ENCODE assay signal across 13 mouse cellular contexts in genomic region chr10:62505224-62505983, GRCm38 (mm10). TPM values are rescaled to one million over a fixed set of nuclear protein-coding genes. Genes with fewer than 3 reads are reported as not detected.
A peak's percentile ranks its signal among the peaks of the same experiment; 100 is the strongest.
DNase-seq lines count a peak whose midpoint lies in the region; ATAC-seq and TF ChIP-seq lines count a peak whose summit lies in the region.
"Had no signal": no experiment of that assay in that cellular context is flagged by ENCODE, and none has a peak within 500 bp of the region (broad histone marks: within the 10 kb centered on the region; RNA-seq: fewer than 3 reads in every experiment).

No protein-coding gene starts in this region.

- TF ChIP-seq EP300 in heart, postnatal 0 days (IDR thresholded peaks at IDR 0.05; ENCODE audit: low read depth), result no peak

- no peaks in the 10 kb centered on the region for H3K36me3 ChIP-seq in heart, postnatal 0 days (replicated peaks; ENCODE audit: control insufficient read depth, insufficient read depth, low read length)
- no peaks in the 10 kb centered on the region for H3K36me3 ChIP-seq in forebrain, embryonic 15.5 days
- H3K36me3 ChIP-seq: limb, embryonic 10.5 days; neural tube, embryonic 15.5 days had no signal

- WGBS in heart, postnatal 0 days, result 76% methylated on average over 9 of the region's 9 CpGs
- 76% methylated on average over 9 of the region's 9 CpGs for WGBS in forebrain, embryonic 15.5 days

- H3K9ac ChIP-seq in heart, postnatal 0 days (replicated peaks; ENCODE audit: low read depth, low read length), result no peak overlapping the region
- H3K9ac ChIP-seq in forebrain, embryonic 15.5 days (replicated peaks), result no peak overlapping the region
- H3K9ac ChIP-seq: neural tube, embryonic 15.5 days had no signal

- peaks cover 3% of the 10 kb centered on the region for H3K27me3 ChIP-seq in heart, postnatal 0 days (ENCODE audit: control insufficient read depth, insufficient read depth, low read length)
- peaks cover 9% of the 10 kb centered on the region; the same call in 1 of the 2 replicates for H3K27me3 ChIP-seq in forebrain, embryonic 15.5 days

- no peak for ATAC-seq in heart, postnatal 0 days (ENCODE audit: insufficient read depth, low read depth)
- peak; percentile 1; the same call in 1 of the 2 replicates for ATAC-seq in erythroid progenitor cell, adult 5-6 weeks (replicated peaks; ENCODE audit: low FRiP score, poor library complexity, severe bottlenecking)
- ATAC-seq in megakaryocyte progenitor cell, adult 5-6 weeks (replicated peaks; ENCODE audit: poor library complexity), result peak; percentile 2; the same call in 1 of the 2 replicates
- ATAC-seq in forebrain, embryonic 15.5 days (replicated peaks), result no peak
- ATAC-seq: forebrain, embryonic 16.5 days had no signal

- H3K4me1 ChIP-seq in heart, postnatal 0 days (ENCODE audit: control insufficient read depth, insufficient read depth), result peaks cover 7% of the 10 kb centered on the region; the same call in 1 of the 2 replicates
- H3K4me1 ChIP-seq in forebrain, embryonic 15.5 days, result peaks cover 3% of the 10 kb centered on the region; the same call in 1 of the 2 replicates

- DNase-seq in heart, postnatal 0 days (ENCODE audit: low spot score), result no peak
- DNase-seq in heart, postnatal 14 days, result no peak
- peak; percentile 72 for DNase-seq in CD4-positive helper T cell, adult 2 months (ENCODE audit: low read depth, low spot score)
- DNase-seq in urinary bladder, postnatal 36 days (ENCODE audit: low spot score in 2 of 2), result no peak
- no peak for DNase-seq in adrenal gland, adult 18-20 months (ENCODE audit: low spot score in 2 of 2)
- DNase-seq: adrenal gland, adult 8-10 months; kidney, postnatal 10 days had no signal

- intact Hi-C loops in heart, postnatal 14 days (cut with DNase I), result no loop called here

- no peak for TF ChIP-seq CTCF in heart, postnatal 0 days (IDR thresholded peaks at IDR 0.05; ENCODE audit: low read depth)

- no peaks in the 10 kb centered on the region for H3K9me3 ChIP-seq in heart, postnatal 0 days (replicated peaks; ENCODE audit: control insufficient read depth, low read length)
- no peaks in the 10 kb centered on the region for H3K9me3 ChIP-seq in forebrain, embryonic 15.5 days
- H3K9me3 ChIP-seq: limb, embryonic 10.5 days; neural tube, embryonic 15.5 days had no signal

- H3K4me3 ChIP-seq in heart, postnatal 0 days (ENCODE audit: low read depth, low read length), result no peak overlapping the region
- H3K4me3 ChIP-seq in forebrain, embryonic 15.5 days, result no peak overlapping the region
- H3K4me3 ChIP-seq: limb, embryonic 10.5 days; neural tube, embryonic 15.5 days had no signal

- 0 out of 2 replicates have a peak overlapping the region, but pooled peaks have one; percentile 69 for H3K27ac ChIP-seq in heart, postnatal 0 days (ENCODE audit: low read depth)
- no peak overlapping the region for H3K27ac ChIP-seq in forebrain, embryonic 15.5 days (replicated peaks)
- H3K27ac ChIP-seq: limb, embryonic 10.5 days; neural tube, embryonic 15.5 days had no signal

- no peak overlapping the region for H3K4me2 ChIP-seq in heart, postnatal 0 days (ENCODE audit: low read depth, low read length)
- no peak overlapping the region for H3K4me2 ChIP-seq in forebrain, embryonic 15.5 days (replicated peaks)
- H3K4me2 ChIP-seq: neural tube, embryonic 15.5 days had no signal

RNA-seq across cellular contexts. Expression of gene Vps26a, which starts 18.8 kb away (rescaled TPM):
- total RNA-seq in heart, postnatal 0 days (2014; rRNA removed; ENCODE audit: low replicate concordance), result 46.5 and 51.0 TPM in 2 replicates
- 75.5 and 78.5 TPM in 2 replicates for polyA plus RNA-seq in heart, postnatal 0 days (2015; fragmentation: Nextera tagmentation; extraction: Ambion mirVana)
- total RNA-seq in heart, postnatal 14 days (2021), result 10 to 100 TPM; 45.2 to 45.5 TPM
- total RNA-seq in erythroid progenitor cell, adult 5-6 weeks (2015; ENCODE audit: low replicate concordance), result 33.5 and 37.3 TPM in 2 replicates
- 29.4 and 48.0 TPM in 2 replicates for total RNA-seq in erythroid progenitor cell, adult 5-6 weeks (2017; ENCODE audit: low replicate concordance)
- 64.3 and 75.4 TPM in 2 replicates for total RNA-seq in megakaryocyte progenitor cell, adult 5-6 weeks (2015)
- total RNA-seq in megakaryocyte progenitor cell, adult 5-6 weeks (2017), result 78.1 and 84.2 TPM in 2 replicates
- 10 to 100 TPM; 49.2 to 54.3 TPM for total RNA-seq in adrenal gland, adult 18-20 months (2021)
- polyA plus RNA-seq in forebrain, embryonic 15.5 days (2015; fragmentation: Nextera tagmentation; extraction: Ambion mirVana), result 76.1 and 78.8 TPM in 2 replicates

RNA-seq across cellular contexts. Expression of gene Srgn, which starts 21.8 kb away (rescaled TPM):
- 16.4 and 16.8 TPM in 2 replicates for total RNA-seq in heart, postnatal 0 days (2014; rRNA removed; ENCODE audit: low replicate concordance)
- 19.1 and 21.8 TPM in 2 replicates for polyA plus RNA-seq in heart, postnatal 0 days (2015; fragmentation: Nextera tagmentation; extraction: Ambion mirVana)
- 10 to 100 TPM; 41.0 to 41.1 TPM for total RNA-seq in heart, postnatal 14 days (2021)
- total RNA-seq in erythroid progenitor cell, adult 5-6 weeks (2015; ENCODE audit: low replicate concordance), result 532 and 556 TPM in 2 replicates
- 147 and 262 TPM in 2 replicates for total RNA-seq in erythroid progenitor cell, adult 5-6 weeks (2017; ENCODE audit: low replicate concordance)
- total RNA-seq in megakaryocyte progenitor cell, adult 5-6 weeks (2015), result 4,537 and 5,213 TPM in 2 replicates
- 2,549 and 3,020 TPM in 2 replicates for total RNA-seq in megakaryocyte progenitor cell, adult 5-6 weeks (2017)
- 10 to 100 TPM; 48.6 to 55.5 TPM for total RNA-seq in adrenal gland, adult 18-20 months (2021)
- 5.5 and 6.4 TPM in 2 replicates for polyA plus RNA-seq in forebrain, embryonic 15.5 days (2015; fragmentation: Nextera tagmentation; extraction: Ambion mirVana)

RNA-seq across cellular contexts. Expression of gene Supv3l1, which starts 55.9 kb away (rescaled TPM):
- total RNA-seq in heart, postnatal 0 days (2014; rRNA removed; ENCODE audit: low replicate concordance), result 34.1 and 35.9 TPM in 2 replicates
- polyA plus RNA-seq in heart, postnatal 0 days (2015; fragmentation: Nextera tagmentation; extraction: Ambion mirVana), result 23.2 and 26.3 TPM in 2 replicates
- total RNA-seq in heart, postnatal 14 days (2021), result 10 to 100 TPM; 30.4 to 35.6 TPM
- total RNA-seq in erythroid progenitor cell, adult 5-6 weeks (2015; ENCODE audit: low replicate concordance), result 16.2 and 37.7 TPM in 2 replicates
- 2.5 and 9.5 TPM in 2 replicates for total RNA-seq in erythroid progenitor cell, adult 5-6 weeks (2017; ENCODE audit: low replicate concordance)
- 38.1 and 47.5 TPM in 2 replicates for total RNA-seq in megakaryocyte progenitor cell, adult 5-6 weeks (2015)
- 41.8 and 46.6 TPM in 2 replicates for total RNA-seq in megakaryocyte progenitor cell, adult 5-6 weeks (2017)
- total RNA-seq in adrenal gland, adult 18-20 months (2021), result 10 to 100 TPM; 32.4 to 33.5 TPM
- 21.3 and 23.5 TPM in 2 replicates for polyA plus RNA-seq in forebrain, embryonic 15.5 days (2015; fragmentation: Nextera tagmentation; extraction: Ambion mirVana)

RNA-seq across cellular contexts. Expression of gene 4930507D05Rik, which starts 56.1 kb away (rescaled TPM):
- 0.15 and 3.2 TPM in 2 replicates for total RNA-seq in heart, postnatal 0 days (2014; rRNA removed; ENCODE audit: low replicate concordance)
- 0.19 and 0.36 TPM in 2 replicates for polyA plus RNA-seq in heart, postnatal 0 days (2015; fragmentation: Nextera tagmentation; extraction: Ambion mirVana)
- total RNA-seq in heart, postnatal 14 days (2021), result under 1 TPM; 0.32 to 0.33 TPM
- total RNA-seq in erythroid progenitor cell, adult 5-6 weeks (2015; ENCODE audit: low replicate concordance), result not detected in 2 replicates
- total RNA-seq in erythroid progenitor cell, adult 5-6 weeks (2017; ENCODE audit: low replicate concordance), result not detected in 2 replicates
- 1.6 and 2.0 TPM in 2 replicates for total RNA-seq in megakaryocyte progenitor cell, adult 5-6 weeks (2015)
- total RNA-seq in megakaryocyte progenitor cell, adult 5-6 weeks (2017), result 1.1 and 2.0 TPM in 2 replicates
- total RNA-seq in adrenal gland, adult 18-20 months (2021), result under 1 TPM; 0.16 to 0.60 TPM
- 1.0 and 1.1 TPM in 2 replicates for polyA plus RNA-seq in forebrain, embryonic 15.5 days (2015; fragmentation: Nextera tagmentation; extraction: Ambion mirVana)

Comparison
In these comparisons a context has a peak if more than half of its experiments do, and no peak if none do; other contexts are left out.
1. ATAC-seq: peak in erythroid progenitor cell, adult 5-6 weeks (single experiment) and megakaryocyte progenitor cell, adult 5-6 weeks (single experiment); none in heart, postnatal 0 days (single experiment) and forebrain, embryonic 15.5 days (single experiment).
2. RNA of gene Srgn, which starts 21.8 kb away (total RNA-seq): 2,549 to 5,213 TPM in megakaryocyte progenitor cell, adult 5-6 weeks; 147 to 556 TPM in erythroid progenitor cell, adult 5-6 weeks, 48.6 to 55.5 TPM in adrenal gland, adult 18-20 months, 41.0 to 41.1 TPM in heart, postnatal 14 days and 16.4 to 16.8 TPM in heart, postnatal 0 days; every median in the first group is over 4 times any median in the second.